Mouse (Mus musculus): ENCODE measurements around the gene Axin2. TPM values are rescaled to one million over a fixed set of nuclear protein-coding genes. Genes with fewer than 3 reads are reported as not detected.
"Not testable (repeated sequence)": the region's sequence is repeated elsewhere in the genome, so short reads cannot be mapped to it uniquely, and the experiment has no call there.

Gene Axin2
- 38.0 and 55.2 TPM in 2 replicates for total RNA-seq (2014; rRNA removed)
- 7.5 and 9.7 TPM in 2 replicates for polyA plus RNA-seq (2015; fragmentation: Nextera tagmentation; extraction: Ambion mirVana)

DNA sequence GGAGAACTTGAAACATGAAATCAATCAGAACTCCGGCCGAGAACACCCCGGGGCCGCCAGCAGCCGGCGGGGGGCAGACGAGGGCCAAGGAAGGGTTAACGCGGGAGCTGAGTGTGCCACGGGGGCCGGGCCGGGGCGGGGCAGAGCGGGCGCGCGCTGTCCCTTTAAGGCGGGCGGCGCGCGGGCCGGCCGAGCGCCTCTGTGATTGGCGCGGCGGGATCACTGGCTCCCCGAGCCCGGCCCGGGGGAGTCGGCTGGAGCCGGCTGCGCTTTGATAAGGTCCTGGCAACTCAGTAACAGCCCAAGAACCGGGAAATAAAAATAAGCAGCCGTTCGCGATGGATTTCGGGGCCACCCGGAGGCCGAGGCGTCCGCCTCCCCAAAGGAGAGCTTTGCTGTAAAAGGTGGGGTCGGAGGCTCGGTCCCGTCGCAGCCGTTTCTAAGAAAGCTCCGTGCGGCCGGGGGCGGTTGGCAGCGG, at the start of gene Axin2:
Axin2 (plus strand) TSS at position 192 of the 478 bp plus-strand sequence.
- no peaks in the 10 kb centered on the region for H3K9me3 ChIP-seq (ENCODE audit: low read length)
- H3K9ac ChIP-seq (replicated peaks; ENCODE audit: low read length, poor library complexity, severe bottlenecking), result peak within 1 kb of the TSS; percentile 86
- no peaks in the 10 kb centered on the region for H3K27me3 ChIP-seq (ENCODE audit: insufficient read depth, low read length)
- DNase-seq (ENCODE audit: low spot score), result peak; percentile 96
- WGBS, result under 1% methylated on average over 47 of the region's 53 CpGs
- H3K27ac ChIP-seq (ENCODE audit: low read depth, low read length), result peak within 1 kb of the TSS; percentile 98
- H3K4me1 ChIP-seq (ENCODE audit: insufficient read depth, low read length), result peaks cover 12% of the 10 kb centered on the region; the same call in 1 of the 2 replicates
- peak within 1 kb of the TSS; percentile 80 for H3K4me2 ChIP-seq (ENCODE audit: low read depth, low read length, poor library complexity, severe bottlenecking)
- peak within 1 kb of the TSS; percentile 95 for H3K4me3 ChIP-seq (ENCODE audit: low read depth, low read length)
- TF ChIP-seq CTCF (IDR thresholded peaks at IDR 0.05), result peak; percentile 50; the same call in 1 of the 2 replicates
- no peaks in the 10 kb centered on the region for H3K36me3 ChIP-seq (ENCODE audit: insufficient read depth, low read length)
- ATAC-seq (ENCODE audit: low FRiP score), result peak; percentile 89

DNA sequence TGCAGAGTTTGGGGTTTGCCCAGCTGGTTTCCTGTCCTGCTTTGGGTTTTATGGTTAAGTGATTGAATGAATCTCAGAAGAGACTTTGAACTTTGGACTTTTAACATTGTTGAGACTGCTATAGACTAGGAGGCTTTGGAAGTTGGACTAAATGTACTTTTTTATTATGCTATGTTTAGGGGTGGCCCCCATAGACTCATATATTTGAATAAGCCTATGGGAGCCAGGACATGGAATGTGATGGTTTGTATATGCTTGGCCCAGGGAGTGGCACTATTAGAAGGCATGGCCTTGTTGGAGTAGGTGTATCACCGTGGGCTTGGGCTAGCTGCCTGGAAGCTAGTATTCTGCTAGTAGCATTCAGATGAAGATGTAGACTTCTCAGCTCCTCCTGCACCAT, 48.9 kb upstream of the Axin2 start:
- not testable (repeated sequence) for H3K27ac ChIP-seq (ENCODE audit: low read depth, low read length); H3K4me3 ChIP-seq (ENCODE audit: low read depth, low read length); H3K9ac ChIP-seq (replicated peaks; ENCODE audit: low read length, poor library complexity, severe bottlenecking); DNase-seq (ENCODE audit: low spot score); ATAC-seq (ENCODE audit: low FRiP score); H3K36me3 ChIP-seq (ENCODE audit: insufficient read depth, low read length); H3K4me2 ChIP-seq (ENCODE audit: low read depth, low read length, poor library complexity, severe bottlenecking); H3K9me3 ChIP-seq (ENCODE audit: low read length); H3K27me3 ChIP-seq (ENCODE audit: insufficient read depth, low read length); H3K4me1 ChIP-seq (ENCODE audit: insufficient read depth, low read length)
- WGBS, result 100% methylated on average over 1 of the region's 1 CpGs

DNA sequence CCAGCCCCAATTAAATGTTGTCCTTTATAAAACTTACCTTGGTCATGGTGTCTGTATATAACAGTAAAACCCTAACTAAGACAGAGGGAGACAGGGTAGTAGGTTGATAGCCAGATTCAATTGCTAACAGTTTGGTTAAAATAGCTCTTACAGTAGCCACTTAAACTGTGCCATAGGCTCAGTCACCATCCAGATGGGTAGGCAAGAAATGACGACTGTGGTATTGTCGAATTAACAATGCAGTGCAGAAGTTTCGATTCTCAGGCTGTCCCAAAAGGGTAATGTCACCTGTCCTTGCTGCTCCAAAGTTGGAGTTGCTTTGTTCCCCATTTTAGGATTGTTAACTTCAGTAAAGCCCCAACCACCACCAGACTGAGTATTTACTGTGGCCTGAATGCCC, 48.4 kb upstream of the Axin2 start:
- Histone ChIP-seq H3K27ac (ENCODE audit: low read depth, low read length) (no peak overlapping the region), H3K27me3 (ENCODE audit: insufficient read depth, low read length) (no peaks in the 10 kb centered on the region), H3K4me3 (ENCODE audit: low read depth, low read length) (no peak overlapping the region), H3K9me3 (ENCODE audit: low read length) (no peaks in the 10 kb centered on the region), H3K4me1 (ENCODE audit: insufficient read depth, low read length) (no peaks in the 10 kb centered on the region), H3K36me3 (ENCODE audit: insufficient read depth, low read length) (no peaks in the 10 kb centered on the region), H3K4me2 (ENCODE audit: low read depth, low read length, poor library complexity, severe bottlenecking) (no peak overlapping the region), H3K9ac (replicated peaks; ENCODE audit: low read length, poor library complexity, severe bottlenecking) (no peak overlapping the region)
- no peak for ATAC-seq (ENCODE audit: low FRiP score)
- no peak for TF ChIP-seq CTCF (IDR thresholded peaks at IDR 0.05)
- WGBS, result 86% methylated on average over 3 of the region's 3 CpGs
- no peak for DNase-seq (ENCODE audit: low spot score)

DNA sequence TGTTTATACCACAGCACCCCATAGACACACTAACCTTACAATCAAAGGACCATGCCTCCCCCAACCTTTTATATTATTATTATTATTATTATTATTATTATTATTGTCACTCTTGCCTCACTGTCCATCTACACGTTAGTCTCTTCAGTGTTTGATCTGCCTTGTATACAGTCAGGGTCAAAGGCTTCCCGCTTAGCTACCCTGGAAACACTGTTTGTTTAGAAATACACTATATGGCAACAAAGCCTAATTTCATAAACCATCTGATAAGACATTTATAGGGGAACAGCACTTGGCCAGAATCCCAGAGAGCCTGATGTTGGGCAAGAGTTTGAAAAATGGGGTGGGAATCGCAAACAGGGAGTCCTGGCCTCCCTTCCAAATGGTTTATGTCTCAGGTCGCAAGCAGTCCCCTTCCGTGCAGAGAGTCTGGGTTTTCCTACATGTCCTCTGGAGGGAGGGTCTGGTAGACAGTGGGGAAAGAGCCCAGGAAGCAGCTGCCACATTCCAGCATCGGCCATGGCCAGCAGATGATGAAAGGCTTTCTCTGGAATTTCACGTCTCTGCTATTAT, 43.4 kb upstream of the Axin2 start:
- 89% methylated on average over 7 of the region's 7 CpGs for WGBS
- ATAC-seq (ENCODE audit: low FRiP score) (no peak), DNase-seq (ENCODE audit: low spot score) (no peak)
- H3K36me3 ChIP-seq (ENCODE audit: insufficient read depth, low read length), result no peaks in the 10 kb centered on the region
- H3K4me1 ChIP-seq (ENCODE audit: insufficient read depth, low read length), result no peaks in the 10 kb centered on the region
- no peaks in the 10 kb centered on the region for H3K9me3 ChIP-seq (ENCODE audit: low read length)
- no peak overlapping the region for H3K4me3 ChIP-seq (ENCODE audit: low read depth, low read length)
- TF ChIP-seq CTCF (IDR thresholded peaks at IDR 0.05), result no peak
- no peak overlapping the region for H3K4me2 ChIP-seq (ENCODE audit: low read depth, low read length, poor library complexity, severe bottlenecking)
- no peak overlapping the region for H3K27ac ChIP-seq (ENCODE audit: low read depth, low read length)
- no peaks in the 10 kb centered on the region for H3K27me3 ChIP-seq (ENCODE audit: insufficient read depth, low read length)
- no peak overlapping the region for H3K9ac ChIP-seq (replicated peaks; ENCODE audit: low read length, poor library complexity, severe bottlenecking)

DNA sequence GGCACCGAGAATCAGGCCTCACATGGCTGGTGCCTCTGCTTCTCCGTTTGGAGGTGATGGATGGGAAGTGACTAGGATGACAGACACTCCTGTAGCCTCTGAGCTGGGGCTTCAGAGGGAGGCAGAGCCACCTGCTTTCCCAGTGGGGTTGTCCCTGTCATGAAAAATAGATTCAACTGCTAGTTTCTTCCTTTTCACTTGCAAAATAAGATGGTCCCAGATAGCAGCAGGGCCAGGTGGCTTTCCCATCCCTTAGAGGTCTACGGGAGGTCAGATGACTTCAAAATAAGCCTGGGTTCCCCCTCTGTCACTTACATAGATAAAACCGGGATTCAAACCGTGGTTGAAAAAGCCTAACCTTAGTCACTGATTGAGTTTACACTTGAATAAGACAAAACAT, 42.6 kb upstream of the Axin2 start:
- WGBS, result 81% methylated on average over 5 of the region's 5 CpGs
- Histone ChIP-seq H3K4me3 (ENCODE audit: low read depth, low read length) (no peak overlapping the region), H3K27me3 (ENCODE audit: insufficient read depth, low read length) (no peaks in the 10 kb centered on the region), H3K9me3 (ENCODE audit: low read length) (no peaks in the 10 kb centered on the region), H3K9ac (replicated peaks; ENCODE audit: low read length, poor library complexity, severe bottlenecking) (no peak overlapping the region), H3K4me1 (ENCODE audit: insufficient read depth, low read length) (no peaks in the 10 kb centered on the region), H3K36me3 (ENCODE audit: insufficient read depth, low read length) (no peaks in the 10 kb centered on the region), H3K27ac (ENCODE audit: low read depth, low read length) (no peak overlapping the region), H3K4me2 (ENCODE audit: low read depth, low read length, poor library complexity, severe bottlenecking) (no peak overlapping the region)
- no peak for DNase-seq (ENCODE audit: low spot score)
- ATAC-seq (ENCODE audit: low FRiP score), result no peak
- TF ChIP-seq CTCF (IDR thresholded peaks at IDR 0.05), result no peak

DNA sequence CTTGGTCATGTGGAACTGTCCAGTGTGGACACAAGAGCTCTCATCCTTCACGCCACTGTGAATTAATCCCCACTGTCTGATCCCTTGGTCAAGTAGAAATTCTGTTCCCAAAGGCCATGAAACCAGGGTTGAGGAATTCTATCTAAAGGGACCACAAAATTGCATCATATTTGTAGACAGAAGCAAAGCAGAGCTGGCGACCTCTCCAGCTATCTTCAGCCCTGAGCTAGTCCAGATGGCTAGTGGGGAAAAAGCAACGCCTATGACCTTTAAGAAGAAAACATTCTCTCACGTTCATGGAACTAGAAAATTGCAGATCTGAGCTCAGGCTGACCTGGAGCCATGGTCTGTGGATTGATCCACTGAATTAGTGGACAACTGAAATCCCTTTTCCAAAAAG, 39.6 kb upstream of the Axin2 start:
- ATAC-seq (ENCODE audit: low FRiP score), result no peak
- H3K4me2 ChIP-seq (ENCODE audit: low read depth, low read length, poor library complexity, severe bottlenecking), result no peak overlapping the region
- H3K4me3 ChIP-seq (ENCODE audit: low read depth, low read length), result no peak overlapping the region
- no peak for DNase-seq (ENCODE audit: low spot score)
- H3K27ac ChIP-seq (ENCODE audit: low read depth, low read length), result no peak overlapping the region
- no peak overlapping the region for H3K9ac ChIP-seq (replicated peaks; ENCODE audit: low read length, poor library complexity, severe bottlenecking)
- WGBS, result 81% methylated on average over 4 of the region's 4 CpGs
- no peaks in the 10 kb centered on the region for H3K36me3 ChIP-seq (ENCODE audit: insufficient read depth, low read length)
- TF ChIP-seq CTCF (IDR thresholded peaks at IDR 0.05), result no peak
- H3K4me1 ChIP-seq (ENCODE audit: insufficient read depth, low read length), result no peaks in the 10 kb centered on the region
- H3K27me3 ChIP-seq (ENCODE audit: insufficient read depth, low read length), result no peaks in the 10 kb centered on the region
- H3K9me3 ChIP-seq (ENCODE audit: low read length), result no peaks in the 10 kb centered on the region
